Mouse (Mus musculus): ENCODE results near the gene Pla1a. TPM values are rescaled to one million over a fixed set of nuclear protein-coding genes. Genes with fewer than 3 reads are reported as not detected.

The Pla1a gene
- polyA plus RNA-seq, 1 experiment from 2014 or later = 0.68 TPM

DNA sequence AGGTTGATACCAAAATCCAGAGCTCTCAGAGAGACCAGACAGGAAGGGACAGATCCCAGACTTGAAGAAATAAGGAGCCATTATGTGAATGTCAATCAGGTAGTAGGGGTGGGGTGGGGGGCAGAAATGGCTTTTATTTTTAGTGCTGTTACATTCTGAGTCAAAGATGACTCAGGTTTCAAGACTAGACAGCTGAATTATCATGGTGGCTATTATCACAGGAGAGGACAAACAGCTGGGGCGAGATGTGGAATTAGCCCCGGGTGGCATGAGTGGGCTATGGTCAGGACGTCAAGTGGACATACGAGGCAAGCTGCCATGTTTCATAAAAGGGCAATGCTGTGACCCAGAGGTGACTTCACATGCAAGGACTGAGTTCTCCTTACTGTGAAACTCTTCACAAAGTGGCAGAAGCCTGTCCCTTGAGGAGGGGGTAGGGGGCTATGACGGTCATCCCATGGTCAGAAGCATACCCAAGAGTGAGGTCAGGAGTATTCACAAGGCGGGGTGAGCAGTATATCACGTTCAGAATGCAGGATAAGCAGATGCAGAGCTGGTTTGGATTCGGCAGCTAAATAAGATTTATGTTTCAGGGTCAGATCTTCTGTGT lies 43.6 kb downstream of the Pla1a start:
- Histone ChIP-seq H3K9ac (ENCODE audit: low read depth, low read length) (no peak overlapping the region), H3K9me3 (replicated peaks; ENCODE audit: control insufficient read depth, low read length, poor library complexity, severe bottlenecking) (no peaks in the 10 kb centered on the region), H3K27ac (ENCODE audit: low read length) (no peak overlapping the region), H3K27me3 (ENCODE audit: control insufficient read depth, insufficient read depth, low read depth, low read length) (no peaks in the 10 kb centered on the region), H3K4me1 (ENCODE audit: control insufficient read depth, insufficient read depth, low read length) (no peaks in the 10 kb centered on the region), H3K4me2 (ENCODE audit: low read length) (no peak overlapping the region), H3K36me3 (ENCODE audit: control insufficient read depth, insufficient read depth, low read length) (no peaks in the 10 kb centered on the region), H3K4me3 (ENCODE audit: low read depth, low read length) (no peak overlapping the region)
- ATAC-seq = no peak
- WGBS = 82% methylated on average over 8 of the region's 8 CpGs

DNA sequence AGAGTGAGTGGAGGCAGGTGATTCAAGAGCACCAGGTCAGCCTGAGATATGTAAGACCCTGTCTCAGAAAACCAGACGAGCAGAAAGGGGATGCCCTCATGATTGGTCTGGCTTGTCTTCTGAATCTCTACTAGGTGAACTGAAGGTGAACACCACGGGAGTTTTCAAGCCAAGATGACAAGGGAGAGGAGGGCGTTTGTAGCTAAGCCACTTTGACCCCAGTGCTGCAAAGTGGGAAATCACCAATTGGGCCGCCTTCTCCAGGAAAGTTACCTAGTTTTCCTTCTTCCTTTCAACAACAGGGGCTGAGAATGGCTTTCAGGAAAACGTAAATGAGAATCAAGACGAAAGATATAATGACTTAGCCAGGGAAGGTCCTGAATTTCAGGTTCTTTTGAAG lies 44.2 kb downstream of the Pla1a start:
- no peaks in the 10 kb centered on the region for H3K36me3 ChIP-seq (ENCODE audit: control insufficient read depth, insufficient read depth, low read length)
- H3K9ac ChIP-seq (ENCODE audit: low read depth, low read length) = no peak overlapping the region
- ATAC-seq = no peak
- no peaks in the 10 kb centered on the region for H3K9me3 ChIP-seq (replicated peaks; ENCODE audit: control insufficient read depth, low read length, poor library complexity, severe bottlenecking)
- no peaks in the 10 kb centered on the region for H3K27me3 ChIP-seq (ENCODE audit: control insufficient read depth, insufficient read depth, low read depth, low read length)
- no peak overlapping the region for H3K27ac ChIP-seq (ENCODE audit: low read length)
- H3K4me1 ChIP-seq (ENCODE audit: control insufficient read depth, insufficient read depth, low read length) = no peaks in the 10 kb centered on the region
- no peak overlapping the region for H3K4me2 ChIP-seq (ENCODE audit: low read length)
- WGBS = 76% methylated on average over 6 of the region's 6 CpGs
- no peak overlapping the region for H3K4me3 ChIP-seq (ENCODE audit: low read depth, low read length)

DNA sequence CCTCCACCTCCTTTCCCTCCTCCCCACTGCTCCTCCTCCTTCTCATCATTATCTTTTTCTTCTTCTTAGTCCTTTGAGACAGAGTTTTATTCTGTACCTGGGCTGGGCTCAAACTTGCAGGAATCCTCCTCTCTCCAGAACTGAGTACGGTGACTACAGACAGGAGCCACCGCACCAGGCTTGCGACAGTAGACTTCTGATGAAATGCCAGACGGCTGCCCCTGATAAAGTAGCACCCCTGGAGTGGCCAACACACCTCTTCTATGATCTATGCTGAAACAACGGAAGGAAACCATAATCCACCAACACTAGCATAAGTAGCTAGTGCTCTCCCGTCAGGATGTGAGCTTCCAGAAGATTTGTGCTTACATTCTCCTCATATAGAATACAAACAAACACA lies 45.6 kb downstream of the Pla1a start:
- H3K27ac ChIP-seq (ENCODE audit: low read length) = no peak overlapping the region
- no peak for ATAC-seq
- H3K4me3 ChIP-seq (ENCODE audit: low read depth, low read length) = no peak overlapping the region
- no peaks in the 10 kb centered on the region for H3K27me3 ChIP-seq (ENCODE audit: control insufficient read depth, insufficient read depth, low read depth, low read length)
- 92% methylated on average over 6 of the region's 6 CpGs for WGBS
- H3K4me1 ChIP-seq (ENCODE audit: control insufficient read depth, insufficient read depth, low read length) = no peaks in the 10 kb centered on the region
- no peak overlapping the region for H3K9ac ChIP-seq (ENCODE audit: low read depth, low read length)
- no peaks in the 10 kb centered on the region for H3K9me3 ChIP-seq (replicated peaks; ENCODE audit: control insufficient read depth, low read length, poor library complexity, severe bottlenecking)
- H3K36me3 ChIP-seq (ENCODE audit: control insufficient read depth, insufficient read depth, low read length) = no peaks in the 10 kb centered on the region
- no peak overlapping the region for H3K4me2 ChIP-seq (ENCODE audit: low read length)

DNA sequence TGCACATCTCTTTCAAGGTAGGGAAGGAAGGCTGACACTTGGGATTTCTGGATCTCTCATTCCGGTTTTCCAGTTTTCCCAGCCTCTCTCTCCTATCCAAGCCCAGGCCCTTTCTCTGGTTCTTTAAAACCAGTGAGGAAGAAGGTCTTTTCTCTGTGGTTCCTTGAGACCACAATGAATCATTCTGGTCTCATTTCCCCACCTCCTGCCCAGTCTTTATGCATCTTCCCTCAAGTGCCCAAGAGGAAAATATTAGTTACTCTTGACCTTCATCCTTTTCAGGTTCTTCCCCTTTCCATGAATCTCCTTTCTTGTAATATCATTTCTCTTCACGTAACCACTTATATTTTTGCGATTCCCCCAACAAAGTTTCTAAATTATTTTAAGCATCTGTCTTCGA lies 47.2 kb downstream of the Pla1a start:
- no peak overlapping the region for H3K4me3 ChIP-seq (ENCODE audit: low read depth, low read length)
- no peaks in the 10 kb centered on the region for H3K9me3 ChIP-seq (replicated peaks; ENCODE audit: control insufficient read depth, low read length, poor library complexity, severe bottlenecking)
- no peaks in the 10 kb centered on the region for H3K27me3 ChIP-seq (ENCODE audit: control insufficient read depth, insufficient read depth, low read depth, low read length)
- no peaks in the 10 kb centered on the region for H3K4me1 ChIP-seq (ENCODE audit: control insufficient read depth, insufficient read depth, low read length)
- H3K36me3 ChIP-seq (ENCODE audit: control insufficient read depth, insufficient read depth, low read length) = no peaks in the 10 kb centered on the region
- 96% methylated on average over 4 of the region's 4 CpGs for WGBS
- no peak overlapping the region for H3K9ac ChIP-seq (ENCODE audit: low read depth, low read length)
- no peak overlapping the region for H3K4me2 ChIP-seq (ENCODE audit: low read length)
- H3K27ac ChIP-seq (ENCODE audit: low read length) = no peak overlapping the region
- ATAC-seq = no peak

DNA sequence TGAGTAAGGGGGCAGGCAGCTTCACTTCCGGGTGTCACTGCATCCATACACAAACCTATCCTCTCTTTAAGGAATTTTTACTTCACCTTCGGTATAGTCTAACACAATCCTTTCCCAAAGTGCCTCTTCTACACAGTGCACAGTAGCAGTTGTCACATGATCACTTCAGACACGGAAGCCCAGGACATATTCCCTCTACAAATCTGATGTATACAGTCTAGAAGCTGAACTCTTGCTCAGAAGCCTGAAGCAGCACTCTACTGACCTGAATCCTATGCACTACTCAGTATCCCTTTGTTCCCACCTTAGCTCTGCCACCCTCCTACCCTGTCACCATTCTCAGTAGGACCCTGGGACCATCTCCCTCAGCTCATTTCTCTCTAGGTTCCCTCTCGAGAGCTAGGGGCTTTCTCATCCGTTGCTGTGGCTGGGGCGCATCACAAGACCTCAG lies 47.7 kb downstream of the Pla1a start:
- H3K27ac ChIP-seq (ENCODE audit: low read length) = no peak overlapping the region
- H3K36me3 ChIP-seq (ENCODE audit: control insufficient read depth, insufficient read depth, low read length) = no peaks in the 10 kb centered on the region

DNA sequence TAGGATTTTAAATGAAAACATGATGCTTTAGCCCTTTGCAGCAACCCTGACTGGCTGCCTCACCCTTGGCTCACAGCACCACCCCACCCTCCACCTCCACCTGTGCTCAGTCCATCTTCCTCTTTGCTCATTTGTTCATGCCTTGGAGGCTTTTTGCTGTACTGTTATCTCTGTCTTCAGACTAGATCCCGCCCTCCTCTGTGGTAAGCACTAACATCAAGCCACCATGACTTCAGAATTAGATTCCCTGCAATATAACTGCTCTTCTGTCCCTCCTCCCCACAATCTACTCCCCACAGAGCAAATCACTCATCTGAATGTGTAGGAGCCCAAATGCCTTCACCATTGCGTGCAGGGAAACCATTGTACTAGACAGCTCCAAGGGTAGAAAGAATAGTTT lies 49.3 kb downstream of the Pla1a start:
- Histone ChIP-seq H3K9ac (ENCODE audit: low read depth, low read length) (no peak overlapping the region), H3K9me3 (replicated peaks; ENCODE audit: control insufficient read depth, low read length, poor library complexity, severe bottlenecking) (no peaks in the 10 kb centered on the region), H3K4me1 (ENCODE audit: control insufficient read depth, insufficient read depth, low read length) (no peaks in the 10 kb centered on the region), H3K36me3 (ENCODE audit: control insufficient read depth, insufficient read depth, low read length) (no peaks in the 10 kb centered on the region), H3K27ac (ENCODE audit: low read length) (no peak overlapping the region), H3K4me3 (ENCODE audit: low read depth, low read length) (no peak overlapping the region), H3K4me2 (ENCODE audit: low read length) (no peak overlapping the region), H3K27me3 (ENCODE audit: control insufficient read depth, insufficient read depth, low read depth, low read length) (no peaks in the 10 kb centered on the region)
- 76% methylated on average over 2 of the region's 2 CpGs for WGBS
- ATAC-seq = no peak

More for the DNA sequence above, 47.7 kb downstream of the Pla1a start:
- no peaks in the 10 kb centered on the region for H3K27me3 ChIP-seq (ENCODE audit: control insufficient read depth, insufficient read depth, low read depth, low read length)
- 96% methylated on average over 6 of the region's 6 CpGs for WGBS
- H3K4me1 ChIP-seq (ENCODE audit: control insufficient read depth, insufficient read depth, low read length) = no peaks in the 10 kb centered on the region
- H3K9me3 ChIP-seq (replicated peaks; ENCODE audit: control insufficient read depth, low read length, poor library complexity, severe bottlenecking) = no peaks in the 10 kb centered on the region
- H3K4me2 ChIP-seq (ENCODE audit: low read length) = no peak overlapping the region
- H3K4me3 ChIP-seq (ENCODE audit: low read depth, low read length) = no peak overlapping the region
- H3K9ac ChIP-seq (ENCODE audit: low read depth, low read length) = no peak overlapping the region
- ATAC-seq = no peak

DNA sequence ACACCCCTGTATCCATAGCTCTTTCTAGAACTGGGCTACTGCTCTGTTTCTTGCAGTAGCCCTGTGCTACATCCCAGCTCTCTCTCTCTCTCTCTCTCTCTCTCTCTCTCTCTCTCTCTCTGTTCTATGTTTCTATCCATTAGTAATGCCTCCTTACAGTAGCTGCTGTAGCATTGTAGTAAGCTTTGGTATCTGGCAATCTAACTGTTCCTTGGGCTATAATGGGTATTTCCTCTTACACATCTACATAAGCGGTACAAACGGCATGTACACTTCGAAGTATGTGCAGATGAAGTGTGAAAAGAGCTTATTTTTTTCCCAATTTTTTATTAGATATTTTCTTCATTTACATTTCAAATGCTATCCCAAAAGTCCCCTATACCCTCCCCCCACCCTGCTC lies 53.0 kb downstream of the Pla1a start:
- no peaks in the 10 kb centered on the region for H3K9me3 ChIP-seq (replicated peaks; ENCODE audit: control insufficient read depth, low read length, poor library complexity, severe bottlenecking)
- WGBS = 95% methylated on average over 3 of the region's 3 CpGs
- H3K4me2 ChIP-seq (ENCODE audit: low read length) = no peak overlapping the region
- H3K4me1 ChIP-seq (ENCODE audit: control insufficient read depth, insufficient read depth, low read length) = peaks cover 4% of the 10 kb centered on the region; the same call in 1 of the 2 replicates
- no peak overlapping the region for H3K27ac ChIP-seq (ENCODE audit: low read length)
- no peak overlapping the region for H3K9ac ChIP-seq (ENCODE audit: low read depth, low read length)
- no peak overlapping the region for H3K4me3 ChIP-seq (ENCODE audit: low read depth, low read length)
- no peak for ATAC-seq
- H3K36me3 ChIP-seq (ENCODE audit: control insufficient read depth, insufficient read depth, low read length) = no peaks in the 10 kb centered on the region
- H3K27me3 ChIP-seq (ENCODE audit: control insufficient read depth, insufficient read depth, low read depth, low read length) = no peaks in the 10 kb centered on the region

DNA sequence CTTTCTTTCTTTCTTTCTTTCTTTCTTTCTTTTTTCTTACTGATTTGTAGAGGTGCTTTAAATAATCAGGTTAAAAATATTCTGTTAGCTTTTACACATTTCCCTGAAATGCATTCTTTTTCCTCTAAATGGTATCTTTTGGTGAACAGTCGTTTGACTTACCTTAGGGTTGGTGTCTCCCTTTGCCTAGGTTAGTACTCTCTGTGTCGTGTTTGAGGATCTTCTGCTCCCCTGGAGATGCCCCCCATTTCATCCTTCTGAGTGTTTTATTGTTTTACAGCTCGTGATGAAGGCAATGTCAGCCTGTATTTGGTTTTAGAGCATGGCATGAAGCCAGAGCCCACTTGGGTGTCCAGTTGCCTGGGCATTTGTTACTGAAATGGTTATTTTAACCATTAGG lies 53.5 kb downstream of the Pla1a start:
- 51% methylated on average over 3 of the region's 3 CpGs for WGBS
- no peak for ATAC-seq

DNA sequence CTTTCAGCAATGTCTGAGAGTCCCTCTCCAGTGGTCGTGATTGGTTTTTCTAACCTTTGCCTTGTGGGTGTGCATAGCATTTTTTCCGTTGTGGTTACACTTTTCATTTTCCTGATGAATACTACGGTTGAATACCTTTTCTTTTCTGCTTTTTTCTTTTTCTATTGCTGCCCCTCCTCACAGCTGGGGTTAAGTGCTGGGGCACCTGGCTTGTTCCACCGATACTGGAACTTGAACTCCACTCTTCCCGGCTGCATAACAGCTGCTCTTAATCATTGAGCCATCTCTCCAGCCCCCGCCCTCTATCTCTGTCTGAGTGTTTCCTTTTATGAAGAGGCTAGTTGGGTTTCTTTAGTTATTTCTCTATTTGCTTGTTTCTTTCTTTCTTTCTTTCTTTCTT lies 53.9 kb downstream of the Pla1a start:
- ATAC-seq = no peak
- 59% methylated on average over 6 of the region's 6 CpGs for WGBS
- no peaks in the 10 kb centered on the region for H3K9me3 ChIP-seq (replicated peaks; ENCODE audit: control insufficient read depth, low read length, poor library complexity, severe bottlenecking)

More for the DNA sequence above, 53.5 kb downstream of the Pla1a start:
- H3K4me1 ChIP-seq (ENCODE audit: control insufficient read depth, insufficient read depth, low read length) = peaks cover 4% of the 10 kb centered on the region; the same call in 1 of the 2 replicates
- H3K9me3 ChIP-seq (replicated peaks; ENCODE audit: control insufficient read depth, low read length, poor library complexity, severe bottlenecking) = no peaks in the 10 kb centered on the region
- no peaks in the 10 kb centered on the region for H3K36me3 ChIP-seq (ENCODE audit: control insufficient read depth, insufficient read depth, low read length)
- H3K27ac ChIP-seq (ENCODE audit: low read length) = no peak overlapping the region
- no peak overlapping the region for H3K9ac ChIP-seq (ENCODE audit: low read depth, low read length)
- H3K4me3 ChIP-seq (ENCODE audit: low read depth, low read length) = no peak overlapping the region
- H3K27me3 ChIP-seq (ENCODE audit: control insufficient read depth, insufficient read depth, low read depth, low read length) = no peaks in the 10 kb centered on the region
- no peak overlapping the region for H3K4me2 ChIP-seq (ENCODE audit: low read length)

More for the DNA sequence above, 53.9 kb downstream of the Pla1a start:
- H3K4me2 ChIP-seq (ENCODE audit: low read length) = no peak overlapping the region
- H3K27ac ChIP-seq (ENCODE audit: low read length) = no peak overlapping the region
- no peaks in the 10 kb centered on the region for H3K36me3 ChIP-seq (ENCODE audit: control insufficient read depth, insufficient read depth, low read length)
- peaks cover 4% of the 10 kb centered on the region; the same call in 1 of the 2 replicates for H3K4me1 ChIP-seq (ENCODE audit: control insufficient read depth, insufficient read depth, low read length)
- no peak overlapping the region for H3K9ac ChIP-seq (ENCODE audit: low read depth, low read length)
- no peaks in the 10 kb centered on the region for H3K27me3 ChIP-seq (ENCODE audit: control insufficient read depth, insufficient read depth, low read depth, low read length)
- H3K4me3 ChIP-seq (ENCODE audit: low read depth, low read length) = no peak overlapping the region
